Mouse (Mus musculus) Patski (cell line): ENCODE data around the gene Gkap1. TPM values are rescaled to one million over a fixed set of nuclear protein-coding genes. Genes with fewer than 3 reads are reported as not detected.

Source experiments
- ATAC-seq: fragments of 100-300 bp; one replicate; pipeline ENCODE4 v1.8.0; 2021
- CTCF ChIA-PET: fragments of 350-600 bp; sonication (Branson Sonifier 250); formaldehyde crosslinking; loops from one replicate; lab custom pipeline; 2022; ENCODE audit warnings: inconsistent platforms; lab: Charles Lee
- POLR2A ChIA-PET: fragments of 350-600 bp; sonication (Branson Sonifier 250); formaldehyde crosslinking; loops from one replicate; lab custom pipeline; 2022; ENCODE audit warnings: antibody characterized with exemption, inconsistent platforms; lab: Charles Lee
- DNase-seq: peaks from one replicate; pipeline ENCODE4 v3.0.0-alpha.2; 2011; ENCODE audit warnings: low read depth, low spot score
- H3K27me3 ChIP-seq: fragments of 371-371 bp; one replicate; pipeline ENCODE4 v1.5.1; 2021
- CTCF ChIP-seq: fragments of 100-300 bp; IDR thresholded peaks from one replicate; pipeline ENCODE4 v1.5.1; 2021
- in situ Hi-C: fragments of 300-500 bp; cut with MboI; formaldehyde crosslinking; loops from 3 replicates; pipeline ENCODE4 v1.11.1; 2018; ENCODE audit warnings: low pct_unique_long_range_greater_than_20kb, mixed read lengths
- polyA plus RNA-seq: library from polyadenylated mRNA; unstranded; gene quantifications from one replicate; pipeline ENCODE4 v1.2.3, GENCODE M21; 2021

The Gkap1 gene
- polyA plus RNA-seq, 1 experiment from 2014 or later: 70.2 TPM

DNA sequence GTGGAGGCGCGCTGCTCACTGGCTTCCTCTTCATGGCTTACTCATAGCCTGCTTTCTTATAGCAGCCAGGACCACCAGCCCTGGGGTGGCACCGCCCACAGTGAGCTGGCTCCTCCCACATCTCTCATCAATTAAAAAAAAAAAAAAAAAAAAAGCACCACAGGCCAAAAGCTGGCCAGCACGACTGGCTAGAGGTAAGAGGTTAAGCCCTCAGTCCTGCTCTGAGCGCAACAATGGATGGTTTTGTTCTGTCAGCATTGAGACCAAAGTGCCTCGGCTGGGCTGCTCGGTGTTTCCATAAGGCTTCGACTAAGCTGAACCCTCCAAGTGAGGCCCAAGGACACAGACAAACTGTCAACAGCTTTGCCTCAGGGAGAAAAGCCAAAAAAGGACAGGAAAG, 49.8 kb downstream of the Gkap1 start:
- POLR2A ChIA-PET: interaction anchor here (0.6 kb wide), 1 partner anchor 31 kb away, joined by 5 read pairs; no protein-coding TSS in a partner anchor
- H3K27me3 ChIP-seq: no peaks in the 10 kb centered on the region
- DNase-seq (no peak), ATAC-seq (no peak)
- CTCF ChIA-PET: no interaction called here
- TF ChIP-seq CTCF: no peak
- in situ Hi-C loops: no loop called here

DNA sequence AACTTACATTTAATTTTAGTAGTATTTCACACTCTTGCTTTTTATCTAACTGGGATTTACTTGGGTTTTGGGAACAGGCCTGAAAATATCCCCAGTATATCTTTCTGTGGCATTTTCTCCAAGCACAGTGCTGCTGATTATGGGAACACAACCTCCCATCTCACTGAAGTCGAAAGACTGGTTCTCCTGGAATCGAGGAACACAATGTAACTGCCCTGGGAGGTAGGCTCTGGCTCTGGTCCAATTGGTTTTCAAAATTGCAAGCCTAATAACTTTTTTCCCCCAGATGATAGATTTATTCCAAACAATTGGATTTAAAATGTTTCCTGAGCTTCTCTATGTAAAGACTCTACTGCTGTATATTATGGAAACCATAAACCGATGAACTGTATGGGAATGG, 55.3 kb downstream of the Gkap1 start:
- in situ Hi-C loops: no loop called here
- TF ChIP-seq CTCF: no peak
- no peak for ATAC-seq
- no peak for DNase-seq
- H3K27me3 ChIP-seq: no peaks in the 10 kb centered on the region
- POLR2A ChIA-PET: no interaction called here
- CTCF ChIA-PET: no interaction called here

DNA sequence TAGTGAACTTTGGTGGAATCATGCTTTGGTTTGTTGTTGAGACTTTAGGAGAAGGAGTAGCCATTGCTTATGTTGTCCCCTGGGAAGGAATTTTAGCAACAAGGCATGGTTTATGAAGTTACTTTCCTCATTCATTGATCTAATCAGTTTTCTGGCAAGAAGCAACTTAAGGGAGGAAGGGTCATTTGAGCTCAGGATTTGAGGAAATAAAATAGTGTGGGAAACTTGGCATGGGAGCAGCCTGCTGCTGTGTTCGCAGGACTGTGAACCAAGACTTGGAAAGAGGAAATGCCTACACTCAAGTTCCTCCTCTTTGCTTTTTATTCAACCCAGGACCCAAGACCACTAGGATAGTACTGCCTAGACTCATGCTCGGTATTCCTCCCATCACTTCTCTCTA, 58.0 kb downstream of the Gkap1 start:
- no peak for TF ChIP-seq CTCF
- ATAC-seq: no peak
- no peaks in the 10 kb centered on the region for H3K27me3 ChIP-seq
- CTCF ChIA-PET: no interaction called here
- no peak for DNase-seq
- POLR2A ChIA-PET: no interaction called here
- in situ Hi-C loops: no loop called here

DNA sequence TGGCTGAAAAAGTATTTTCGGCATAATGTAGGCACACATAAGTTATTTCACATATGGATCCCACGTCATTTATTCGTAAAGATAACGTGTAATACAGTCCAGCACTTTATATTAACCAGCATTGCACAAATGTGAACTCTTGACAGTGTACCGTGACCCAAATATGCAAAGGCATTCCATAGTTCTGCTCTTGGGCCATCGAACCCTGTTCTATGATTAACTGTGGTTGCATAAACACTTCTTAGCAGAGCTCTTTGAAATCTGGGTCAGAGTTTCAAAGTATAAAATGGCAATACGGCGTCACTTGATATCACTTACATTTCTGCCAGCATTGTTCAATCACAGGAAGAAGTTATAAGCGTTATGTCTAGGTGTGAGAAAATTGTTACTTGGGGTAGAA, 59.1 kb downstream of the Gkap1 start:
- DNase-seq (no peak), ATAC-seq (no peak)
- in situ Hi-C loops: no loop called here
- no peak for TF ChIP-seq CTCF
- ChIA-PET POLR2A (no interaction called here), CTCF (interaction anchor here (1.4 kb wide), 1 partner anchor 16 kb away, joined by 4 read pairs; no protein-coding TSS in a partner anchor)
- H3K27me3 ChIP-seq: no peaks in the 10 kb centered on the region

DNA sequence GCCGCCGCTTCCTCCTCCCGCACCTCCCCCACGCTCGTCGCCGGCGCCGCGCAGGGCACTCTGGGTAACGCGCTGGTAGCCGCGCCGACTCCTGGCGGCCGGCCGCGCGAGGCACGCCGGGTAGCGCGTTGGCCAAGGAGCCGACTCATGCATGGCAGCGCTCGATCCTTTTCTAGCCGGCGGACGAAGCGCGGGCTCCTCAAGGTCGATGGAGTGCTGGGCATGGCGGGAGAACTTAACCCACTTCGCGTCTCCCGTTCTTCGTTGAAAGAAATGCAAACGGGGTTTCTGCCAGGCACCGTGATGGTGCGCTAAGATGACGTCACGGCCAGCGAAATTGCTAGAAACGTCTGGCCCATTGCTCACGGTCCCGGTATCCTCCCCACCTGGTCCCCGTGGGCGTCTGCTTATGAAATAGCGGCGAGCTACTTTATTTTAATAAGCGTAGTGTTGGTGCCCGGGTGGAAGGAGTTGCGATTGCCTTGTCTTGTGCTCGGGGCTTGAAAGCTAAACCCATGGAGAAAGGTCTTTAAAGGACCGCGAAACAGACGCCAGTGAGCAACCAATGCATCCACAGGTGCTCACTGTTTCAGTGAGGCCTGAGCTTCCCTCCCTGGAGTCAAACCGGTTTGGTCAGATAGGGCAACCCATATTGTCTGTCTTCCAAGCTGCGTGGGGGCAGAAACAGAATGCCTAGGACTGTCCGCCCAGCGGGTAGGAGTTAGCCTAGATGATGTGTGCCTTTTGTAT, 59.7 kb downstream of the Gkap1 start, which contains the start of gene Ubqln1:
TSS of gene Ubqln1 (minus strand) at position 62 of the 750 bp plus-strand sequence.
- DNase-seq (peak; percentile 28), ATAC-seq (peak; percentile 81)
- ChIA-PET POLR2A (no interaction called here), CTCF (interaction anchor here (1.4 kb wide), 1 partner anchor 16 kb away, joined by 4 read pairs; no protein-coding TSS in a partner anchor)
- in situ Hi-C loops: no loop called here
- no peaks in the 10 kb centered on the region for H3K27me3 ChIP-seq
- TF ChIP-seq CTCF: no peak

DNA sequence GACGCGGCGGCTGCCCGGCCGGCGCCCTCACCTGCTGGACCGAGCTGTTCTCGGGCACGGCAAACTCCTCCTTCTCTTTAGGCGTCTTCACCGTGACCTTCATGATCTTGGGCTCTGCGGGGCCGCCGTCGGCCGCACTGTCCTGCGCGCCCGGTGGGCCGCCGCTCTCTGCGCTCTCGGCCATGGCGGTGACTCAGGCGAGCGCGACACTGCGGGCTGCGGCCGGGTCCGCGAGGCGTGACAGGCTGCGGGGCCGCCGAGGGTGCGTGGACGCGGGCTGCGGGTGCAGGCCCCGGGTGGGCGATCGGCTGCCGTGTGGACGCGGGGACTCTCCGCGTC, 60.3 kb downstream of the Gkap1 start:
- DNase-seq: no peak
- in situ Hi-C loops: no loop called here
- no peak for TF ChIP-seq CTCF
- peak; percentile 57 for ATAC-seq
- ChIA-PET CTCF (interaction anchor here (1.4 to 2.2 kb wide), 2 partner anchors 12 to 17 kb away, joined by 4 to 7 read pairs; no protein-coding TSS in a partner anchor), POLR2A (no interaction called here)
- H3K27me3 ChIP-seq: no peaks in the 10 kb centered on the region

DNA sequence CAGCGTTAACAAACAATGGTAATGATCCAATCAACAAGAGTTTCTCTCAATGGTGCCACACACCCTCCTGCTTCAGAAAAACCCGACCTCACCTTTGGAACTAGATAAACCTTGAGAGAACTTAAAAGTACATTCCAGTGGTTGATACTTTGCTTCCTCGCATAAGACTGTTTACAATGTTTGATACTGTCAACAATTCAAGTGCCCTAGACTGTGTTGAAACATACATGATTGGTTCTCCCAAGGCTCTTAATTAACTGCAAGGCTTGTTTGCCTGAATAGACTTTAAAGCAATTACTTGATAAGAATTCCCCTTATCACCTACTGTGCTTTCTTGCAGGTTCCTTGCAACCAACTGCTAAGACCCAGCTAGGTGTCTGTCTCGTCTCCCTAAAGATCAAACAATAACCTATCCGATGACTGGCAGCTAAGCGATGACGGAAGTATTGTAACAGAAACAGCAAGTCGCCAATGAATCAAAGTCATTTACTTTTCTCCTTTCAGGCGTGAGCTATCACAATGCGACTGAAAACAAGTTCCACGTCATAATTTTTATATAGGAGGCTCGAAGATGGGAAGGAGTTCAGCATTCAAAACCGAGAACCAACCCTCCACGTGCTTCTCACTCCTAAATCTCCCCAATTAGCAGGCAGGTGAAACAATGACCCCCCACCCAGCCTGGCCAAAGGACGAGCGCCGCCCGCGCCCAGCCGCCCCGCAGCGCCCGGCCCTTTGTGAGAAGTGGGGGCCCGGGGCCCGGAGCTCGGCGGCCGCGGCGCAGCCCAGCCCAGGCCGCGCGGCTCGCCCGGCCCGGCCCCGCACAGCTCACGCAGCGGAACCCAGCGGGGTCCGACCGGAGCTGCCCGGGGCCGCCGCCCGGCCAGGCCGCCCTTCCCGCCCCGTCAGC, 60.9 kb downstream of the Gkap1 start:
- CTCF ChIA-PET: interaction anchor here (2.2 kb wide), 1 partner anchor 11 kb away, joined by 7 read pairs; no protein-coding TSS in a partner anchor
- peak; percentile 40 for ATAC-seq
- H3K27me3 ChIP-seq: no peaks in the 10 kb centered on the region
- POLR2A ChIA-PET: no interaction called here
- in situ Hi-C loops: no loop called here
- DNase-seq: no peak
- TF ChIP-seq CTCF: no peak

DNA sequence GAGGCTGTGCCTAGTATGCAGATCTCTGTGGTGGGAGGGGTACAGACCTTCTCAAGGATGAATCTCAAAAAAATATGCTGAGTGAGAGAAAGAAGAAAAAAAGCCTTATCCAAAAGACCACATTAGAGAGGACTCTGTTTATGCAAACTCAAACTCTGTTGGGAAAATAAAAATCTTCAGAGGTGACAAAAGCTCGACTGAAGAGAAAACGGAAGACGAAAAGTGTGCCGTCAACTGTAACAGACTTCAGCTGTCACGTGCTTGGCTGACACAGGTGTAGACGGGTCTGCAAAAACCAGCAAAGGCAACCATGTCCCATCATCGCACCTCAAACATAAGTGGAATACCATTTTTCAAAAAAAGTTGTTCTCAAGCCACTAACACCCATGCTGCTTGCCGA, 61.7 kb downstream of the Gkap1 start:
- DNase-seq: no peak
- ATAC-seq: no peak
- H3K27me3 ChIP-seq: no peaks in the 10 kb centered on the region
- POLR2A ChIA-PET: no interaction called here
- in situ Hi-C loops: no loop called here
- no peak for TF ChIP-seq CTCF
- CTCF ChIA-PET: interaction anchor here (2.2 kb wide), 1 partner anchor 11 kb away, joined by 7 read pairs; no protein-coding TSS in a partner anchor

DNA sequence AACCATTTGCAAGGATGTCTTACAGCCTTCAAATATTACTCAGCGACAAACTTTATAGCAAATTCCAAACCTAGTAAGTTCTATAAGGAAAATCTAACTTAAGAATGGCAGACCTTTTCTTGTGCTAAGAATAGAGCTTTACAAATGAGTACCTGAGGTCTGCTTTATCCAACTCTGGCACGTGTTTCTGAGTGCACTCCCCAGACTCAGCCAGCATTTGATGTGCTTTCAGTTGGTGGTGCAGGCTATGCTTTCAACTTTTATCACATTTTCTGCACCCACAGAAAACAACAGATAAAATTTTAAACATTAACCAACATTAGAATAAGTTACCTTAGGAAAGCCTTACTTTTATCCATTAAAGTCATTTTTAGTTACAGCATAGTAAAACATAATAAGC, 63.0 kb downstream of the Gkap1 start:
- ATAC-seq (no peak), DNase-seq (no peak)
- in situ Hi-C loops: no loop called here
- POLR2A ChIA-PET: no interaction called here
- TF ChIP-seq CTCF: no peak
- CTCF ChIA-PET: interaction anchor here (1.2 kb wide), 1 partner anchor 24 kb away, joined by 3 read pairs; no protein-coding TSS in a partner anchor
- no peaks in the 10 kb centered on the region for H3K27me3 ChIP-seq

DNA sequence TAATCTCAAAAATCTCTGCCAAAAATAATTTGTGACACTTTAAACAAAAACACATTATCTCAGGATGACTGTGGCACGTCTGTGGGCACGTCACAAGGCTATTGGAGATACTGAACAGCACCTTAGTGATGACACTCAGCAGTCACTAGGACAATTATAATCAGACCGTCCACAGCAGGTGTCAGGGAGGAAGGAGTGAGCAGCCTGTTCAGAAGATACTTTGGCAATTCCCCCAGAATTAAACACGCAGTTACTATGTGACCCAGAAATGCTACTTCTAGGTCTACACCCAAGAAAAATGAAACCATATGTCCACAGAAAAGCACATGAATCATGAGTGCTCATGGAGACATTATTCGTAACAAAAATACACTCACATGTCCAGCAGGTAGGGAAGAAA, 65.1 kb downstream of the Gkap1 start:
- ATAC-seq (no peak), DNase-seq (no peak)
- in situ Hi-C loops: no loop called here
- no peak for TF ChIP-seq CTCF
- POLR2A ChIA-PET: no interaction called here
- CTCF ChIA-PET: interaction anchor here (1.8 kb wide), 1 partner anchor 14 kb away, joined by 5 read pairs; no protein-coding TSS in a partner anchor
- H3K27me3 ChIP-seq: no peaks in the 10 kb centered on the region
